Mouse (Mus musculus): ENCODE results near the gene 1700014D04Rik.

Gene 1700014D04Rik

GRCm38 (mm10) chr13:59746711-59747110 is at the start of gene 1700014D04Rik:
1700014D04Rik (minus strand) TSS chr13:59746752.
- DNase-seq (ENCODE audit: low read depth, low spot score), result no peak

GRCm38 (mm10) chr13:59795807-59796465 is 49.4 kb upstream of the 1700014D04Rik start:
- no peak for DNase-seq (ENCODE audit: low read depth, low spot score)

GRCm38 (mm10) chr13:59794786-59795185 is 48.2 kb upstream of the 1700014D04Rik start:
- no peak for DNase-seq (ENCODE audit: low read depth, low spot score)

- no peak for DNase-seq (ENCODE audit: low read depth, low spot score)
Observed at GRCm38 (mm10) chr13:59782145-59782544, 35.6 kb upstream of the 1700014D04Rik start, which contains the start of gene Gm49354. Gm49354 (minus strand) TSS chr13:59782245.

GRCm38 (mm10) chr13:59779744-59780264 is 33.3 kb upstream of the 1700014D04Rik start:
- peak; percentile 35 for DNase-seq (ENCODE audit: low read depth, low spot score)

- peak; percentile 41 for DNase-seq (ENCODE audit: low read depth, low spot score)
Observed at GRCm38 (mm10) chr13:59779213-59779612, 32.7 kb upstream of the 1700014D04Rik start.

GRCm38 (mm10) chr13:59775168-59775567 is 28.6 kb upstream of the 1700014D04Rik start:
- DNase-seq (ENCODE audit: low read depth, low spot score), result no peak

- DNase-seq (ENCODE audit: low read depth, low spot score), result peak; percentile 60
Observed at GRCm38 (mm10) chr13:59771257-59771656, 24.7 kb upstream of the 1700014D04Rik start.

- peak; percentile 49 for DNase-seq (ENCODE audit: low read depth, low spot score)
Observed at GRCm38 (mm10) chr13:59770847-59771246, 24.3 kb upstream of the 1700014D04Rik start.

- DNase-seq (ENCODE audit: low read depth, low spot score), result peak; percentile 91
Observed at GRCm38 (mm10) chr13:59770164-59770562, 23.6 kb upstream of the 1700014D04Rik start.

GRCm38 (mm10) chr13:59769296-59770163 is 23.0 kb upstream of the 1700014D04Rik start, which contains the start of gene Isca1:
Isca1 (minus strand) TSS chr13:59769810.
- peak; percentile 99 for DNase-seq (ENCODE audit: low read depth, low spot score)

- DNase-seq (ENCODE audit: low read depth, low spot score), result no peak
Observed at GRCm38 (mm10) chr13:59768531-59768930, 22.0 kb upstream of the 1700014D04Rik start.

- no peak for DNase-seq (ENCODE audit: low read depth, low spot score)
Observed at GRCm38 (mm10) chr13:59766786-59767515, 20.4 kb upstream of the 1700014D04Rik start.

- no peak for DNase-seq (ENCODE audit: low read depth, low spot score)
Observed at GRCm38 (mm10) chr13:59762791-59763190, 16.2 kb upstream of the 1700014D04Rik start.

- no peak for DNase-seq (ENCODE audit: low read depth, low spot score)
Observed at GRCm38 (mm10) chr13:59756906-59757305, 10.4 kb upstream of the 1700014D04Rik start.

GRCm38 (mm10) chr13:59750310-59750709 is 3.8 kb upstream of the 1700014D04Rik start:
- DNase-seq (ENCODE audit: low read depth, low spot score), result no peak

- DNase-seq (ENCODE audit: low read depth, low spot score), result no peak
Observed at GRCm38 (mm10) chr13:59746164-59746563, 388 bp downstream of the 1700014D04Rik start.

GRCm38 (mm10) chr13:59745462-59745861 is 1.1 kb downstream of the 1700014D04Rik start:
- no peak for DNase-seq (ENCODE audit: low read depth, low spot score)

- peak; percentile 12 for DNase-seq (ENCODE audit: low read depth, low spot score)
Observed at GRCm38 (mm10) chr13:59741697-59742096, 4.9 kb downstream of the 1700014D04Rik start.

- DNase-seq (ENCODE audit: low read depth, low spot score), result no peak
Observed at GRCm38 (mm10) chr13:59741096-59741495, 5.5 kb downstream of the 1700014D04Rik start.

GRCm38 (mm10) chr13:59739397-59739796 is 7.2 kb downstream of the 1700014D04Rik start:
- DNase-seq (ENCODE audit: low read depth, low spot score), result no peak
